Mouse (Mus musculus): Measurements from ENCODE around the gene Vamp9. TPM values are rescaled to one million over a fixed set of nuclear protein-coding genes. Genes with fewer than 3 reads are reported as not detected.
A peak's percentile ranks its signal among the peaks of the same experiment; 100 is the strongest.

Gene Vamp9
- polyA plus RNA-seq, 1 experiment from 2014 or later = 0.15 TPM

- DNase-seq (ENCODE audit: low spot score) (no peak), ATAC-seq (ENCODE audit: low FRiP score, low TSS enrichment) (0 out of 2 replicates have a peak, but pooled peaks have one; percentile 65)
- Histone ChIP-seq H3K27me3 (ENCODE audit: control insufficient read depth, insufficient read depth, low read length) (no peaks in the 10 kb centered on the region), H3K27ac (replicated peaks) (no peak overlapping the region), H3K9ac (ENCODE audit: low read length) (no peak overlapping the region), H3K36me3 (ENCODE audit: control insufficient read depth, insufficient read depth, low read length) (no peaks in the 10 kb centered on the region), H3K4me3 (ENCODE audit: low read depth, low read length) (no peak overlapping the region), H3K9me3 (ENCODE audit: control insufficient read depth, low read length) (no peaks in the 10 kb centered on the region), H3K4me2 (replicated peaks; ENCODE audit: low read depth) (no peak overlapping the region), H3K4me1 (replicated peaks; ENCODE audit: control insufficient read depth, insufficient read depth) (no peaks in the 10 kb centered on the region)
- TF ChIP-seq CTCF (IDR thresholded peaks at IDR 0.05; ENCODE audit: low read depth) = no peak
- TF ChIP-seq EP300 (optimal IDR thresholded peaks at IDR 0.05) = no peak
- WGBS = 83% methylated on average over 3 of the region's 3 CpGs
These were observed 88.1 kb downstream of the Vamp9 start for GRCm38 (mm10) chr5:99994166-99994565.

GRCm38 (mm10) chr5:99994680-99995079 is 88.6 kb downstream of the Vamp9 start:
- Histone ChIP-seq H3K27ac (replicated peaks) (no peak overlapping the region), H3K9me3 (ENCODE audit: control insufficient read depth, low read length) (no peaks in the 10 kb centered on the region), H3K4me1 (replicated peaks; ENCODE audit: control insufficient read depth, insufficient read depth) (no peaks in the 10 kb centered on the region), H3K4me2 (replicated peaks; ENCODE audit: low read depth) (no peak overlapping the region), H3K9ac (ENCODE audit: low read length) (no peak overlapping the region), H3K36me3 (ENCODE audit: control insufficient read depth, insufficient read depth, low read length) (no peaks in the 10 kb centered on the region), H3K27me3 (ENCODE audit: control insufficient read depth, insufficient read depth, low read length) (no peaks in the 10 kb centered on the region), H3K4me3 (ENCODE audit: low read depth, low read length) (no peak overlapping the region)
- 86% methylated on average over 3 of the region's 3 CpGs for WGBS
- no peak for ATAC-seq (ENCODE audit: low FRiP score, low TSS enrichment)
- no peak for DNase-seq (ENCODE audit: low spot score)
- TF ChIP-seq CTCF (IDR thresholded peaks at IDR 0.05; ENCODE audit: low read depth) = no peak
- no peak for TF ChIP-seq EP300 (optimal IDR thresholded peaks at IDR 0.05)

- no peak overlapping the region for H3K27ac ChIP-seq (replicated peaks)
- no peaks in the 10 kb centered on the region for H3K36me3 ChIP-seq (ENCODE audit: control insufficient read depth, insufficient read depth, low read length)
- DNase-seq (ENCODE audit: low spot score) (no peak), ATAC-seq (ENCODE audit: low FRiP score, low TSS enrichment) (peak; percentile 15; the same call in 1 of the 2 replicates)
- no peak overlapping the region for H3K9ac ChIP-seq (ENCODE audit: low read length)
- TF ChIP-seq CTCF (IDR thresholded peaks at IDR 0.05; ENCODE audit: low read depth) (no peak), EP300 (optimal IDR thresholded peaks at IDR 0.05) (no peak)
- no peak overlapping the region for H3K4me2 ChIP-seq (replicated peaks; ENCODE audit: low read depth)
- H3K4me1 ChIP-seq (replicated peaks; ENCODE audit: control insufficient read depth, insufficient read depth) = no peaks in the 10 kb centered on the region; the same call in 1 of the 2 replicates
- H3K4me3 ChIP-seq (ENCODE audit: low read depth, low read length) = no peak overlapping the region
- 79% methylated on average over 7 of the region's 7 CpGs for WGBS
- H3K9me3 ChIP-seq (ENCODE audit: control insufficient read depth, low read length) = no peaks in the 10 kb centered on the region
- H3K27me3 ChIP-seq (ENCODE audit: control insufficient read depth, insufficient read depth, low read length) = no peaks in the 10 kb centered on the region
These were observed 94.0 kb downstream of the Vamp9 start for GRCm38 (mm10) chr5:100000048-100000447.

- TF ChIP-seq CTCF (IDR thresholded peaks at IDR 0.05; ENCODE audit: low read depth) (no peak), EP300 (optimal IDR thresholded peaks at IDR 0.05) (no peak)
- 49% methylated on average over 8 of the region's 8 CpGs for WGBS
- ATAC-seq (ENCODE audit: low FRiP score, low TSS enrichment) (peak; percentile 10; the same call in 1 of the 2 replicates), DNase-seq (ENCODE audit: low spot score) (no peak)
- no peak overlapping the region for H3K27ac ChIP-seq (replicated peaks)
- no peaks in the 10 kb centered on the region for H3K27me3 ChIP-seq (ENCODE audit: control insufficient read depth, insufficient read depth, low read length)
- no peaks in the 10 kb centered on the region; the same call in 1 of the 2 replicates for H3K4me1 ChIP-seq (replicated peaks; ENCODE audit: control insufficient read depth, insufficient read depth)
- no peaks in the 10 kb centered on the region for H3K36me3 ChIP-seq (ENCODE audit: control insufficient read depth, insufficient read depth, low read length)
- no peaks in the 10 kb centered on the region for H3K9me3 ChIP-seq (ENCODE audit: control insufficient read depth, low read length)
- no peak overlapping the region for H3K4me3 ChIP-seq (ENCODE audit: low read depth, low read length)
- no peak overlapping the region for H3K9ac ChIP-seq (ENCODE audit: low read length)
- no peak overlapping the region for H3K4me2 ChIP-seq (replicated peaks; ENCODE audit: low read depth)
These were observed 94.4 kb downstream of the Vamp9 start for GRCm38 (mm10) chr5:100000500-100000899.

Other genes with a start within 250 kb of the Vamp9 start
- gene Rasgef1b, start 177.2 kb upstream of the Vamp9 start, polyA plus RNA-seq (2015; fragmentation: Nextera tagmentation; extraction: Ambion mirVana) = 37.4 and 40.7 TPM in 2 replicates
- gene Hnrnpd, start 72.7 kb downstream of the Vamp9 start, polyA plus RNA-seq (2015; fragmentation: Nextera tagmentation; extraction: Ambion mirVana) = 53.5 and 61.4 TPM in 2 replicates
- 1.9 and 2.6 TPM in 2 replicates for gene 4930524J08Rik, start 72.8 kb downstream of the Vamp9 start, polyA plus RNA-seq (2015; fragmentation: Nextera tagmentation; extraction: Ambion mirVana)
- 58.8 and 58.9 TPM in 2 replicates for gene Hnrnpdl, start 133.4 kb downstream of the Vamp9 start, polyA plus RNA-seq (2015; fragmentation: Nextera tagmentation; extraction: Ambion mirVana)
- 23.4 and 23.5 TPM in 2 replicates for gene Enoph1, start 133.7 kb downstream of the Vamp9 start, polyA plus RNA-seq (2015; fragmentation: Nextera tagmentation; extraction: Ambion mirVana)

All from stomach, postnatal 0 days (tissue).